Mouse (Mus musculus): Measurements from ENCODE around the gene Mesd.
"Not testable (repeated sequence)": the region's sequence is repeated elsewhere in the genome, so short reads cannot be mapped to it uniquely, and the experiment has no call there.

Mesd gene

DNA sequence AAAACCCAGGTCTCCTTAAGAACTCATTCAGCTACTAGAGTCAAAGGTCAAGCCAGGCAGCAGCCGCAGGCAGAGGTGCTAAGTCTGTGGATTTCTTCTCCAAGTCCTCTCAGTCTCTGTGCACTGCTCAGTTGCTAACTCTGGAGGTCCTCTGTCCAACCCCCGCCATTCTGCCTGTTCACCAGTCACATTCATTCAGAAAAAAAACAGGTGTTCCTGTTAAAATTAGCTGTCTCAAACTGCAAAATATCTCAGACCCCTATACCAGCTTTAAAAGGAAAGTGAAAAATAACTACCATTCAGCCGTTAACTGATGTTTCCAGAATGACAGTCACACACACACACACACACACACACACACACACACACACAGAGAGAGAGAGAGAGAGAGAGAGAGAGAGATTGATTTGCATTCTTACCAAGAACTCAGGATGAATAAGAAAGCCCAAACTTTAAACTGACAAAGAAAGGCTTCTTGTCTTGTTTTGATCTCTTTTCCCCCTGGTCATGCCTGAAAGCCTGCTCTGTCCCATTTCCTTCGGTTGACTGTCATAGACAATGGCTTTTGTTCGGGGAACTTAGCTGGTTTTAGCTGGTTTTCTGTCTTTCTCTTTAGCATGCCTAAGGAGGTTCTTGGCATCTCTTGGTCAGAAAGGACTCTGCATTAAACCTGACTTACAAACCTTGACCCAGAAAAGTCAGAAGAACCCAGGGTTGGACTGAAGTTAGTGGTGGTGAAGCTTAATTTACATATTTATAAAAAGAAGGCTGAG lies 5.4 kb upstream of the Mesd start:
- no peak for DNase-seq (ENCODE audit: low spot score)

- DNase-seq (ENCODE audit: low spot score), result no peak
These were observed 2.1 kb upstream of the Mesd start for GRCm38 (mm10) chr7:83882150-83882632.

- DNase-seq (ENCODE audit: low spot score), result no peak
These were observed 1.5 kb upstream of the Mesd start for GRCm38 (mm10) chr7:83882633-83883275.

- no peak for DNase-seq (ENCODE audit: low spot score)
These were observed 818 bp upstream of the Mesd start for GRCm38 (mm10) chr7:83883276-83884020.

DNA sequence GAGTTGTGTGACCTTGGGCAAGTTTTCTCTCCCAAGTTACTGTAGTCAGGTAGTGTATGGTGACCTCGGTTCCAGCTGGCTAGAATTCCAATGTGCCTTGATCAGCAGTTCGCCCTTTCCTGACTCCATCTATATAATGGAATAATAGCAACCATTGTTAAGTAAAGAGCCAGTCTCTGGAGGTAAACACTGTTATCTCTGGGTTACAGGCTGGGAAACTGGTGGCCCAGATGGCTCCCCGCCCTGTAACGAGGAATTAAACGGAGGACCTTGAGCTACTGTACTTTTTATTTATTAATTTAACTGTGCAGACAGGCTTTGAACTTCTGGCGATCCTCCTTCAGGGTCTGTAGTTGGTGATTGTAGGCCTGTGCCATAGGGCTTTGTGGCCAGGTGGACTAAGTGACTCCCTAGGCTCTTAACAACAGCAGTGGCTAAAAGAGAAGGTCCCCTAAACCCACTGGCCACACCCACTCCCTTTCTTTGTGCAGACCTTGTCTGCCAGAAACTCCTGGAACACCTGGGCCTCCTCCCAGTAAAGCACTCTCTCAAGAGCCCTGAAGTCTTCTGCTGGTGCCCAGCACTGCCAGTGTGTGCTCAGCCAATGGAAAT lies 761 bp downstream of the Mesd start:
- no peak for DNase-seq (ENCODE audit: low spot score)

- no peak for DNase-seq (ENCODE audit: low spot score)
These were observed 1.6 kb downstream of the Mesd start for GRCm38 (mm10) chr7:83885835-83886234.

DNA sequence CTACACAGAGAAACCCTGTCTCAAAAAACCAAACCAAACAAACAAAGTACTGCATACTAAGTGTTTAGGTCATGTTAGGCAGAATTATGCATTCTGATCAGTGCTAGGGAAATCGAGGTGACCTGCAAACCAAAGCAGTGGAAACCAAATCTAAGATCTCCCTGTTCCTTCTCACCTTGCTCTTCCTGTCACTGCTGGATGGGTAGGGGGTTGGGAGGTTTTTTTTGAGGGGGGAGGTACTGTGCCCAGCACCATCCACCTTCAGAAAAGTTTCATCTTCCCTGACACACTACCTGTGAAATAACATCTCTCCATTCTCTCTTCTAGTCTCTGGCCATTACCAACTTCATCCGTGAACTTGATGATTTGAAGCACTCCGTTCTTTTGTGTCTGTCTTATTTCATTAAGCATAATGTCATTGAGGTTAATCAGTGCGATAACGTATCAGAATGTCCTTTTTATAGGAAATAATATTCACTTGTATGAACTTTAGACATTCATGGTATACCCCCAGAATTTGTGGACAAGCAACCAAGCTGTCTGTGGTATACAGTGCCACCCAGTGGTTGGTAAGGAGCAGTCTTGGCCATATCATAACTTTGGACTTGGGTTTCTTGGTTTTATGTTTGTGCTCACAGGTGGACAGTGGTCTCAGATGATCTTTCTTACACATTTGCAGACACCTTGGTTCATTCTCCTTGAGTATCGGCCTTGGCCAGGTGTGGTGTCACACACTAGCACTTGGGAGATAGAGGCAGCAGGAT lies 2.3 kb downstream of the Mesd start:
- DNase-seq (ENCODE audit: low spot score), result no peak

DNA sequence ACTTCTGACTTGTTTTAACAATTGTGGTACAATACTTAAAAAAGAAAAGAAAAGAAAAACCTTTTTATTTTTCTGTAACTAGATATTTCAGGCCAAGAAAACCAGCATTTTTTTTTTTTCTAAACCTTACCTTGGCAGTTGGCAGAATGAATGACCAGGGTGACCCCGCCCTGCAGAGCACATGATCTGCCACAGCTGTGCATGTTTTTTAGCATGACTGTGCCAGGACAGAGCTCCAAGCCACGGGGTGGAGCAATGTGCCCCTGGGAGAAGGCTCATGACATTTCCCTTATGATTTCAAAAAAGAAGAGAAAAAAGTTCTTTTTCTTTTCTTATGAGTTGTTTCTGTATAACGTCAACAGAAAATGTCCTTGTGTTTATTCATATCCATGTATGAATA lies 5.1 kb downstream of the Mesd start:
- no peak for DNase-seq (ENCODE audit: low spot score)

DNA sequence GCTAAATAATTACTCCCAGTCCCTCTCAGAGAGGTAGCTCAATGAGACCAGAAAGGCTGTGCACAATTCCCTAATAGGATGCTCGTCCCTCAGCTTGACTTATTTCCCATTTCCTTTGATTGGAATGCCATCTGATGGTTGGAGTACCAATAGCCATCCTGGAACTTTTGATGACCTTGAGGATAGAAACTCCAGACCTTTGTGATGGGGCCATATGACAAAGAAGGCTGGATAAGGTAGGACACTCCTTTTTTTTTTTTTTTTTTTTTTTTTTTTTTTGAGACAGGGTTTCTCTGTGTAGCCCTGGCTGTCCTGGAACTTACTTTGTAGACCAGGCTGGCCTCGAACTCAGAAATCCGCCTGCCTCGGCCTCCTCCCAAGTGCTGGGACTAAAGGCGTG lies 5.7 kb downstream of the Mesd start:
- not testable (repeated sequence) for DNase-seq (ENCODE audit: low spot score)

- peak; percentile 98 for DNase-seq (ENCODE audit: low spot score)
These were observed 7.4 kb downstream of the Mesd start for GRCm38 (mm10) chr7:83891433-83892332.

DNA sequence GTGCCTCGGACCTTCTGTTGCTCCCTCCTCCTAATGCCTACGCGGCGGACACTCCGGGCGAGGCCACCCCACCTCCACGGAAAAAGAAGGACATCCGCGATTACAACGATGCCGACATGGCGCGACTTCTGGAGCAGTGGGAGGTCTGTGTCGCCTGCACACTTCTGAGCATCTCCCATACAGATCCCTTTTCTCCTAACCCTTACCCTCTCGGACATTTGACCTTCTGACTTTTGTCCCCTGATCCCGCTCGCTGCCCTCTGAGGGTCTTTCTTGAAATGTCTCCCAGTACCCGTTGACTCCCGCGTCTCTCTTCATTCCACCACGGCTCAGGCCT lies 8.0 kb downstream of the Mesd start:
- no peak for DNase-seq (ENCODE audit: low spot score)

GRCm38 (mm10) chr7:83894348-83894747 lies 10.1 kb downstream of the Mesd start:
- DNase-seq (ENCODE audit: low spot score), result no peak

GRCm38 (mm10) chr7:83896077-83896740 lies 11.9 kb downstream of the Mesd start:
- no peak for DNase-seq (ENCODE audit: low spot score)

- no peak for DNase-seq (ENCODE audit: low spot score)
These were observed 14.0 kb downstream of the Mesd start for GRCm38 (mm10) chr7:83898267-83898666.

DNA sequence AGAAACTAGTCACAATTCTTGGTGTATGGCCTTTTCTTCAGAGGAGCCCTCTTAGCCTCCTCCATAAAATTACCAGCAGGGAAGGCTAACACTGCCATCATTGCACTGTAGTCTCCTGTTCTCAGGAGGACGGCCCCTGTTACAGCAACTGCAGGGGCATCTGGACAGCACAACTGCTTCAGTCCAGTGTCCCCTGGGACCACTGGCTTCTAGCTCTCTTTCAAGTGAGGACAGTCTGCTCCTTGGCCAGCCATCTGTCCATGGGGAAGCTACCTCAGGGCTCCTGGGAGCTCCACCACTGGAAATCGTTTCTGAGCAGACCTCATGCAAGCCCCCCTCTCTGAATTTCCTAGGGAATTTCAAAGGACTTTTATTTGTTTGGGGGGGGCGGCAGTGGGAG lies 16.3 kb downstream of the Mesd start:
- no peak for DNase-seq (ENCODE audit: low spot score)

- DNase-seq (ENCODE audit: low spot score), result no peak
These were observed 17.2 kb downstream of the Mesd start for GRCm38 (mm10) chr7:83901425-83901824.

- DNase-seq (ENCODE audit: low spot score), result no peak
These were observed 18.3 kb downstream of the Mesd start for GRCm38 (mm10) chr7:83902296-83903145.

- no peak for DNase-seq (ENCODE audit: low spot score)
These were observed 20.6 kb downstream of the Mesd start for GRCm38 (mm10) chr7:83904831-83905230.

DNA sequence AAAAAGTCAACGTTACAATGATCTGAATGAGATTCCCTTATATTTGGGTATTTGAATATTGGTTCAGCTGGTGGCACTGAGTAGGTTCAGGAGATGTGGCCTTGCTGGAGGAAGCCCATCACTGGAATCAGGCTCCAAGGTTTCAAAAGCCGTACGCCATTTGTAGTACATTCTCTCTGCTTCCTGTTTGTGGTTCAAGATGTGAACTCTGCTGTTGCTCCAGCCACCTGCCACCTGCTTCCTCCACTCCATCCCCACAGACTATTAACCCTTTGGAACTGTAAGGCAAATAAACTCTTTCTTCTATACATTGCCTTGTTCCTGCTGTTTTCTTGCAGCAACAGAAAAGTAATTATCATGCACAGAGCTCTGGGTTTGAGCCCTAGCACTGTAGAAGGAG lies 27.6 kb downstream of the Mesd start:
- no peak for DNase-seq (ENCODE audit: low spot score)
